Mouse (Mus musculus) hindbrain, embryonic 14.5 days (tissue): ENCODE measurements around the gene Spata2l. TPM values are rescaled to one million over a fixed set of nuclear protein-coding genes. Genes with fewer than 3 reads are reported as not detected.
"Not testable (repeated sequence)": the region's sequence is repeated elsewhere in the genome, so short reads cannot be mapped to it uniquely, and the experiment has no call there.

Source experiments
- ATAC-seq: fragments of 200-750 bp; cut with Nextera tagmentation; 2 replicates; pipeline ENCODE4 v1.8.0; 2017; ENCODE audit warnings: moderate number of reproducible peaks, mild to moderate bottlenecking, moderate TSS enrichment, moderate library complexity; ENCODE audit not compliant: low FRiP score
- DNase-seq: peaks from one replicate; pipeline ENCODE4 v3.0.0-alpha.2; 2015; ENCODE audit warnings: low spot score
- H3K27ac ChIP-seq: fragments of 300-500 bp; sonication (generic); 2 replicates; pipeline ENCODE4 v1.5.1; 2014; ENCODE audit warnings: mild to moderate bottlenecking, moderate library complexity
- H3K27me3 ChIP-seq: fragments of 300-500 bp; sonication (generic); 2 replicates; pipeline ENCODE4 v1.6.1; 2014; ENCODE audit warnings: mild to moderate bottlenecking, low read length, mixed read lengths; ENCODE audit not compliant: control insufficient read depth, insufficient read depth
- H3K36me3 ChIP-seq: fragments of 300-500 bp; sonication (generic); replicated peaks from 2 replicates; pipeline ENCODE4 v1.6.1; 2014; ENCODE audit not compliant: control insufficient read depth, insufficient read depth
- H3K4me1 ChIP-seq: fragments of 300-500 bp; sonication (generic); replicated peaks from 2 replicates; pipeline ENCODE4 v1.6.1; 2014; ENCODE audit warnings: antibody characterized with exemption, low read length, mixed read lengths; ENCODE audit not compliant: control insufficient read depth, insufficient read depth
- H3K4me2 ChIP-seq: fragments of 300-500 bp; sonication (generic); replicated peaks from 2 replicates; pipeline ENCODE4 v1.6.1; 2014; ENCODE audit warnings: mild to moderate bottlenecking, moderate library complexity
- H3K4me3 ChIP-seq: fragments of 300-500 bp; sonication (generic); replicated peaks from 2 replicates; pipeline ENCODE4 v1.5.1; 2014; ENCODE audit warnings: mild to moderate bottlenecking, low read length
- H3K9ac ChIP-seq: fragments of 300-500 bp; sonication (generic); 2 replicates; pipeline ENCODE4 v1.6.1; 2014
- H3K9me3 ChIP-seq: fragments of 300-500 bp; sonication (generic); 2 replicates; pipeline ENCODE4 v1.6.1; 2016; ENCODE audit warnings: low read length; ENCODE audit not compliant: control insufficient read depth
- WGBS: fragments of 180-500 bp; shearing (Covaris S2); extraction: QIAGEN DNeasy Blood & Tissue Kit; methylation state at CpG from one replicate; pipeline ENCODE4 v1.1.7; 2014; 5-methylcytosine and 5-hydroxymethylcytosine counted together
- polyA plus RNA-seq: library from polyadenylated mRNA; unstranded; fragments of >200 nt; fragmentation: Nextera tagmentation; extraction: Ambion mirVana; gene quantifications from 2 replicates; pipeline ENCODE4 v1.2.1, GENCODE M21; 2014

Spata2l gene
- polyA plus RNA-seq, 1 experiment from 2014 or later = 8.4 TPM

DNA sequence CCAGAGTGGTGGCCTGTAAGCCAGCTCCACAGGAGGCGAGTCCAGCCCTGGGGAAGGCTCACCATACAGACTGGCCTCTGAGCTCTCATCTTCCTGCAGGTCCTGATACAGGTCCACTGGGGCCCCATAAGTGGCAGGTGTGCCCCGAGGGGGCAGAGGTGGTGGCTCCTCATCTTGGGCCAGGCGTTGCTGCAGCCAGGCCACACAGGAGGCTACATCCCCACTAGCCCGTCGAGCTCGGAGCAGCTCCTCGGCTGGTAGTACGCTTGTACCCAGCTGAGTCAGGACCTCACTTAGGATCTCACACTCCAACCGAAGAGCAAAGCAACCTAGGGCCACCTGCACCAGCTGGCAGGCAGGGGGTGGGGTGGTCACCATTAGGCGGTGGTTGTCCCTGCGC lies 2.3 kb downstream of the Spata2l start:
- peaks cover 13% of the 10 kb centered on the region for H3K36me3 ChIP-seq
- H3K27me3 ChIP-seq = 0 out of 2 replicates have a peak, but pooled peaks cover 10% of the 10 kb centered on the region
- H3K27ac ChIP-seq = no peak overlapping the region
- peaks cover 17% of the 10 kb centered on the region; the same call in 1 of the 2 replicates for H3K4me1 ChIP-seq
- H3K9me3 ChIP-seq = no peaks in the 10 kb centered on the region
- H3K4me3 ChIP-seq = no peak overlapping the region
- no peak overlapping the region for H3K4me2 ChIP-seq
- 84% methylated on average over 11 of the region's 11 CpGs for WGBS
- ATAC-seq = no peak
- no peak overlapping the region for H3K9ac ChIP-seq
- DNase-seq = no peak

DNA sequence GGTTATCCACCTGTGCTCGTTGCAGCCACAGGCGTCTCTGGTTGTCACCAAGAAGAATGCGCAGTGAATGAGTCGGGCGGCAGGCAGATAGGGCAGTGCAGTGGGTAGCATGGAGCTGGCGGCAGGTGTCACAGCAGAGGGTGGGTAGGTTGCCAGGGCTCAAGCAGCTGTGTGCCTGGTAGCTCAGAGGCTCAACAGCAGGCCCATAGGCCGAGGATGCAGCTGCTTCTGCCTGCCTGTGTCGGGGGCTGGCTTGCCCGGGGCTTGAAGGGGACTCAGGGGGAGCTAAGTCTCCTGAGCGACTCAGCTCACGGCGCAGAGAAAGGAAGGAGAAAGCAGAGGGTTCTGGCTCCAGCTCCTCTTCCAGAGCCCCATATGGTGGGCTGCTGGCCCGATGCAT lies 2.7 kb downstream of the Spata2l start:
- H3K27ac ChIP-seq = no peak overlapping the region
- 51% methylated on average over 12 of the region's 13 CpGs for WGBS
- no peaks in the 10 kb centered on the region for H3K9me3 ChIP-seq
- peaks cover 17% of the 10 kb centered on the region; the same call in 1 of the 2 replicates for H3K4me1 ChIP-seq
- H3K4me2 ChIP-seq = no peak overlapping the region
- peaks cover 17% of the 10 kb centered on the region for H3K36me3 ChIP-seq
- ATAC-seq (no peak), DNase-seq (no peak)
- H3K9ac ChIP-seq = no peak overlapping the region
- H3K4me3 ChIP-seq = no peak overlapping the region
- 0 out of 2 replicates have a peak, but pooled peaks cover 10% of the 10 kb centered on the region for H3K27me3 ChIP-seq

DNA sequence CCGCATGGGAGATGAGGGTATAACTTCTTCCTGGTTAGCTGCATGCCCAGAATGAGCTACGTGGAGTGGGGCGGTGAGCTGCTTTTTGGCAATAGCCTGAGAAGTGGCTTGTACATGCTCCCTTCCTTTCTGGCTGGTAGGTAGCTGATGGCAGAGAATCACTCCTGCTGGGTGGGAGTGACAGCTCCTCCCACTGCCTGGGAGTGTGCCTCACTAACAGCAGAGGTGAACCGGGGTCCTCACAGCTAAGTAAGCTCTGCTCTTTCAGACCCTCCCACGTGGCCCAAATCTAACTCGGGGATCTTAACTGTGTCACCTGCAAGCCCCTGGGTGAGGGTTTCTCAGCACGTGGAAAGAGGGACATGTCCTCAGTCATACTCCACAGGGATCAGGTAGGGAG lies 3.5 kb downstream of the Spata2l start:
- H3K27ac ChIP-seq = no peak overlapping the region
- H3K4me3 ChIP-seq = no peak overlapping the region
- peaks cover 25% of the 10 kb centered on the region for H3K36me3 ChIP-seq
- no peak overlapping the region for H3K4me2 ChIP-seq
- DNase-seq (no peak), ATAC-seq (no peak)
- peaks cover 17% of the 10 kb centered on the region; the same call in 1 of the 2 replicates for H3K4me1 ChIP-seq
- WGBS = 40% methylated on average over 7 of the region's 7 CpGs
- 0 out of 2 replicates have a peak, but pooled peaks cover 10% of the 10 kb centered on the region for H3K27me3 ChIP-seq
- H3K9me3 ChIP-seq = no peaks in the 10 kb centered on the region
- H3K9ac ChIP-seq = no peak overlapping the region

DNA sequence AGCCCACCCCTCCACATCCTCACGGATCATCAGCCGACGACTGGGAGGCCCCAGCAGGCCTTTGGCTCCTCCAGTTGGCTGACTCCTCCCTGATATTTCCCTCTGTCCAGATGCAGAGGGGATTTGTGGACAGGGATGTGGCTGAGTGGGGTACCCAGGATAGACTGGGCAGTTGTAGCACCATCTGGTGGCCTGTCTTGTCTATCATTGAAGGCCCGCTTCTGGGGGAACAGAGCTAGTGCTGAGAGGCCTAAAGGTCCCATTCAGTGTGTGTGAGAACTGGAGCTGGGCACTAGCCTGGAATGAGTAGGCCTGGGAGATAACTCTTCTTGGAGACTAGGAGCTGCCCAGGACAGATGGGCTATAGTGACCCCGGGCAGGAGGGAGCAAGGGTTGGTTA lies 4.3 kb downstream of the Spata2l start:
- DNase-seq = no peak
- H3K9me3 ChIP-seq = no peaks in the 10 kb centered on the region
- peaks cover 33% of the 10 kb centered on the region for H3K36me3 ChIP-seq
- H3K9ac ChIP-seq = no peak overlapping the region
- H3K4me3 ChIP-seq = no peak overlapping the region
- H3K27me3 ChIP-seq = 0 out of 2 replicates have a peak, but pooled peaks cover 7% of the 10 kb centered on the region
- ATAC-seq = no peak
- H3K27ac ChIP-seq = no peak overlapping the region
- 50% methylated on average over 5 of the region's 5 CpGs for WGBS
- H3K4me1 ChIP-seq = peaks cover 17% of the 10 kb centered on the region; the same call in 1 of the 2 replicates
- no peak overlapping the region for H3K4me2 ChIP-seq

DNA sequence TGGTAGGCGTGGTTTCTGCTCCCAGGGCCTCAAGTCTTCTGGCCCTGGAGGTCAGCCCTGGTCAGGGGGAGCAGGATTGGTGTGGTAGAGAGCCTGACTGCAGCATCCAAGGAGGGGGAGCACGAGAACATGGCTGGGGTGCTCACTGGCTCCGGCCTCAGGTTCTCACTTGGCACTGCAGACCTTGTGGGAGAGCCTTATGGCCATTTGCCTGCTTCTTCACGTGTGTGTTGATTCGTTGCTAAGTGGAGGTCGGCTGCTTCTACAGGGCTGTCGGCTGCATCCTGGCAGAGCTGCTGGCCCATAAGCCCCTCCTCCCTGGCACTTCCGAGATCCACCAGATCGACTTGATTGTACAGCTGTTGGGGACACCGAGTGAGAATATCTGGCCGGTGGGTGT lies 5.7 kb downstream of the Spata2l start:
- H3K4me3 ChIP-seq, H3K9ac ChIP-seq, DNase-seq, H3K4me2 ChIP-seq, H3K27ac ChIP-seq, H3K9me3 ChIP-seq, H3K27me3 ChIP-seq, ATAC-seq: not testable (repeated sequence)
- H3K36me3 ChIP-seq = peaks cover 36% of the 10 kb centered on the region
- 90% methylated on average over 9 of the region's 11 CpGs for WGBS
- peaks cover 15% of the 10 kb centered on the region for H3K4me1 ChIP-seq

DNA sequence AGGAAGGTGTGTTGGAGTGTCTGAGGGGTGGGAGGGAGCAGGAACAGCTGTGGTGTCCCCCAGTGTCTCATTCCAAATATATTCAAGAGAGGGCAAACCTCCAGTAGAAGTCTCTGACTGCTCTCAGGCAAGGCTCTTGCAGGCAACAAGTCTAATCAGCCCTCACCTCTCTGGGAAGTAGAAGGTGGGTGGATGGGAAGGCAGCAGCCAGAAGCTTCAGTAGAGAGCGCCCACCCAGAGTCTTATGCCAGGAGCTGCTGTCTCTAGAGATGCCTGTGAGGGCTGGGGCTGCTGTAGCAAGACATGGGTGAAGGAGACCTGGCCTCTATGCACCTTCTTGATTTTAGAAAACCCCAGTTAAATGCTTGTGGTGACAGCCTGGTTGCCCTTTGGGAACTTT lies 7.6 kb downstream of the Spata2l start:
- no peak overlapping the region for H3K4me2 ChIP-seq
- H3K27ac ChIP-seq = no peak overlapping the region
- DNase-seq (no peak), ATAC-seq (no peak)
- H3K36me3 ChIP-seq = peaks cover 36% of the 10 kb centered on the region
- peaks cover 17% of the 10 kb centered on the region for H3K4me1 ChIP-seq
- no peak overlapping the region for H3K9ac ChIP-seq
- H3K9me3 ChIP-seq = no peaks in the 10 kb centered on the region
- H3K4me3 ChIP-seq = no peak overlapping the region
- 100% methylated on average over 1 of the region's 1 CpGs for WGBS
- H3K27me3 ChIP-seq = no peaks in the 10 kb centered on the region

DNA sequence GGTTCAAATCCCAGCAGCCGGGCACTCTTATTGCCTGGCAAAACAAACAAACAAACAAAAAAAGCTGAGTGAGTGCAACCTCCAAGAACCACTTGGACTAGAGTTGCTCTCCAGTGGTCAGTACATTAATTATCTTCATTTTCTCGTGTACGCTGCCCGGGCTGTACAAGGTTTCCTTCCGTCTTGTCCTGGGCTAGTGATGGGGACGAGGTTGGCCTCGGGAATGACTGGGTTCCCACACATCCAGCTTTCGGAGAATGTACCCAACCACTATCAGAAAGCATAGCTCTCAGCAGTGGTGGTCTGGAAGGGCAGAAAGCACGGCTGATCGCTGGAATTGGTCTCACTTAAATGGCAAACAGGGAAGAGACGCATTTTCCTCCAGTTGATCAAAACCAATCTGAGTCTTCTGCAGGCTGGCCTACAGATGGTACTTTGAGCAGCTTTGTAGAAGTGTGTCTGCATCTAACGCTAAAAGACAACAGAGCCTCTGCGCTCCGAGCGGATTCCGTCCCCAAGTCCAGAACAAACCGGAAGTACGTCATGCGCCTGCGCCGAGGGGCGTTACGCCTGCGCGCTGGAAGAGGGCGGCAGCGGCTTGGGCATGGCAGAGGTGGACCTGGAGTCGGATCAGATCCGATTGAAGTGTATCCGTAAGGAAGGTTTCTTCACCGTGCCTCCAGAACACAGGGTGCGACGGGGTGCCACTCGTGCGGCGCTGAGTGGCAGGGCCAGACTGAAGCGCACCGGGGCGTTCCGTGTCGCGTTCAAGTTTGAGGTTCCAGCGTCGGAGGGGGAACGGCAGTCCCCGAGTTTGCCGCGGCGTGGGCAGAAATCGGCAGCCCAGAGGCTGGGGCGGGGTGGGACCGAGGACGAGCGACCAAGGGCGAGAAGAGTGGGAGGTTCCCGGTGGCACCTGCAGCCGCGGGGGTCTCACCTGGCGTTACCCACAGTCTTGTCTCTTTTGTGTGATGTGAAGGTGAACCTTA lies 11.5 kb downstream of the Spata2l start, which contains the start of gene Cdk10:
Gene Cdk10 (plus strand): TSS at position 565 of the 989 bp plus-strand sequence.
- H3K4me1 ChIP-seq = peaks cover 17% of the 10 kb centered on the region
- H3K9ac ChIP-seq = peak within 1 kb of the TSS; percentile 89
- peak within 1 kb of the TSS; percentile 81 for H3K27ac ChIP-seq
- DNase-seq = peak; percentile 98
- peak within 1 kb of the TSS; percentile 70 for H3K4me3 ChIP-seq
- H3K4me2 ChIP-seq = peak within 1 kb of the TSS; percentile 92
- WGBS = 4% methylated on average over 59 of the region's 59 CpGs
- peaks cover 31% of the 10 kb centered on the region for H3K36me3 ChIP-seq
- no peaks in the 10 kb centered on the region for H3K27me3 ChIP-seq
- no peaks in the 10 kb centered on the region for H3K9me3 ChIP-seq
- peak; percentile 90 for ATAC-seq

DNA sequence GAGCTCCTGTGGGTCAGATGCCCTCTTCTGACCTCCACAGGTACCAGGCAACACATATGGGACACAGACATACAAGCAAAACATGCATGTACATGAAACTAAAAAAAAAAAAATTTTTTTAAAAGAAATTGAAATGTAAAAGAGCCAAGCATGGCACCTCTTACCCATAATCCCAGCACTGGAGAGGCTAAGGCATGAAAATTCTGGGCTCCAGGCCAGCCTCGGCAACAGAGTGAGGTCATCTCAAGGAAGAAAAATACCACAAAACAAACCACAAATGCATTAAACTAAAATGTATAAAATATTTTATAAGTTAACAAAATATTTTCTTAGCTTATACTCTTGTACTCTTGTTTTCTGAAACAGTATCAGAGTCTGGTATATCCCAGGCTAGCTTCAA lies 15.1 kb downstream of the Spata2l start:
- WGBS = 82% methylated on average over 1 of the region's 1 CpGs
- DNase-seq = no peak
- Histone ChIP-seq H3K27me3 (no peaks in the 10 kb centered on the region), H3K9me3 (no peaks in the 10 kb centered on the region), H3K4me1 (peaks cover 15% of the 10 kb centered on the region), H3K4me2 (no peak overlapping the region), H3K9ac (no peak overlapping the region), H3K36me3 (no peaks in the 10 kb centered on the region), H3K27ac (no peak overlapping the region), H3K4me3 (no peak overlapping the region)
- ATAC-seq = no peak

DNA sequence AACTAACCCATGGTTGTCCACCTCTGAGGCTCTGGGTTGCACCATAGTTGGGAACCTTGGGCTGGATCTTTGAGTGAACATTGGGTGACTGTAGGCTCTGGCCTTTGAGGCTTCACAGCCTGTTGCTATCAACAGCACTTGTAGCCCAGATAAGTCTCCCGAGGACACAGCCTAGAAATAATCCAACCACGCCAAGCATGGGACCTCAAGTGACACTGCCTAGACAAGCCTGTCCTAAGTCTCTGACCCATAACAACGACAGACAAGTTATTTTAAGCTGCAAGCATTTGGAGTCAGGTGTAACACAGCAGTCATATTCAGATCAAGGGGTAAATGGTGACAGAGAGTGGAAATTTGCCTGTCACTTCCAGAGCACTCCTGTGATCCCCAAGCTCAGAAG lies 20.6 kb downstream of the Spata2l start:
- DNase-seq (no peak), ATAC-seq (no peak)
- Histone ChIP-seq H3K9me3 (no peaks in the 10 kb centered on the region), H3K9ac (no peak overlapping the region), H3K27me3 (no peaks in the 10 kb centered on the region), H3K36me3 (peaks cover 3% of the 10 kb centered on the region), H3K27ac (no peak overlapping the region), H3K4me2 (no peak overlapping the region), H3K4me3 (no peak overlapping the region), H3K4me1 (peaks cover 12% of the 10 kb centered on the region)
- WGBS = 79% methylated on average over 3 of the region's 3 CpGs
